Mouse (Mus musculus): Measurements from ENCODE around the gene Bfsp2. TPM values are rescaled to one million over a fixed set of nuclear protein-coding genes. Genes with fewer than 3 reads are reported as not detected.

The Bfsp2 gene
- 3.9 and 5.4 TPM in 2 replicates for polyA plus RNA-seq (2015; fragmentation: Nextera tagmentation; extraction: Ambion mirVana)

- H3K27ac ChIP-seq (ENCODE audit: low read length): no peak within 1 kb of the TSS
- no peak for ATAC-seq (ENCODE audit: low read depth)
- no peaks in the 10 kb centered on the region for H3K27me3 ChIP-seq (ENCODE audit: control insufficient read depth, insufficient read depth, low read depth, low read length)
- H3K36me3 ChIP-seq (ENCODE audit: control insufficient read depth, insufficient read depth): no peaks in the 10 kb centered on the region
- H3K4me3 ChIP-seq (ENCODE audit: low read depth, low read length): no peak within 1 kb of the TSS
- peaks cover 5% of the 10 kb centered on the region; the same call in 1 of the 2 replicates for H3K4me1 ChIP-seq (ENCODE audit: control insufficient read depth, low read depth, low read length)
- no peaks in the 10 kb centered on the region for H3K9me3 ChIP-seq (replicated peaks; ENCODE audit: control insufficient read depth, low read length)
- WGBS (ENCODE audit: insufficient replicate concordance): 57% methylated on average over 9 of the region's 9 CpGs
- H3K4me2 ChIP-seq (ENCODE audit: low read depth, low read length): no peak within 1 kb of the TSS
- no peak within 1 kb of the TSS for H3K9ac ChIP-seq (ENCODE audit: low read depth, low read length)
Measured at GRCm38 (mm10) chr9:103480044-103480576, at the start of gene Bfsp2. Gene Bfsp2, minus strand, starts transcription at chr9:103480420.

- no peak overlapping the region for H3K9ac ChIP-seq (ENCODE audit: low read depth, low read length)
- WGBS (ENCODE audit: insufficient replicate concordance): 32% methylated on average over 10 of the region's 10 CpGs
- H3K36me3 ChIP-seq (ENCODE audit: control insufficient read depth, insufficient read depth): no peaks in the 10 kb centered on the region
- H3K4me1 ChIP-seq (ENCODE audit: control insufficient read depth, low read depth, low read length): no peaks in the 10 kb centered on the region; the same call in 1 of the 2 replicates
- no peak overlapping the region for H3K4me2 ChIP-seq (ENCODE audit: low read depth, low read length)
- 0 out of 2 replicates have a peak, but pooled peaks have one; percentile 11 for ATAC-seq (ENCODE audit: low read depth)
- no peak overlapping the region for H3K4me3 ChIP-seq (ENCODE audit: low read depth, low read length)
- H3K27ac ChIP-seq (ENCODE audit: low read length): no peak overlapping the region
- H3K9me3 ChIP-seq (replicated peaks; ENCODE audit: control insufficient read depth, low read length): no peaks in the 10 kb centered on the region
- no peaks in the 10 kb centered on the region for H3K27me3 ChIP-seq (ENCODE audit: control insufficient read depth, insufficient read depth, low read depth, low read length)
Measured at GRCm38 (mm10) chr9:103525041-103525537, 44.9 kb upstream of the Bfsp2 start.

- no peaks in the 10 kb centered on the region for H3K27me3 ChIP-seq (ENCODE audit: control insufficient read depth, insufficient read depth, low read depth, low read length)
- no peak for ATAC-seq (ENCODE audit: low read depth)
- H3K36me3 ChIP-seq (ENCODE audit: control insufficient read depth, insufficient read depth): no peaks in the 10 kb centered on the region
- no peaks in the 10 kb centered on the region for H3K9me3 ChIP-seq (replicated peaks; ENCODE audit: control insufficient read depth, low read length)
- H3K4me3 ChIP-seq (ENCODE audit: low read depth, low read length): no peak overlapping the region
- H3K4me1 ChIP-seq (ENCODE audit: control insufficient read depth, low read depth, low read length): no peaks in the 10 kb centered on the region; the same call in 1 of the 2 replicates
- no peak overlapping the region for H3K9ac ChIP-seq (ENCODE audit: low read depth, low read length)
- 39% methylated on average over 5 of the region's 5 CpGs for WGBS (ENCODE audit: insufficient replicate concordance)
- no peak overlapping the region for H3K4me2 ChIP-seq (ENCODE audit: low read depth, low read length)
- no peak overlapping the region for H3K27ac ChIP-seq (ENCODE audit: low read length)
Measured at GRCm38 (mm10) chr9:103524600-103524999, 44.4 kb upstream of the Bfsp2 start.

- H3K4me2 ChIP-seq (ENCODE audit: low read depth, low read length): no peak overlapping the region
- ATAC-seq (ENCODE audit: low read depth): no peak
- WGBS (ENCODE audit: insufficient replicate concordance): 63% methylated on average over 7 of the region's 7 CpGs
Measured at GRCm38 (mm10) chr9:103523742-103524403, 43.7 kb upstream of the Bfsp2 start.

GRCm38 (mm10) chr9:103523008-103523407 lies 42.8 kb upstream of the Bfsp2 start:
- Histone ChIP-seq H3K4me3 (ENCODE audit: low read depth, low read length) (no peak overlapping the region), H3K4me1 (ENCODE audit: control insufficient read depth, low read depth, low read length) (no peaks in the 10 kb centered on the region; the same call in 1 of the 2 replicates), H3K27me3 (ENCODE audit: control insufficient read depth, insufficient read depth, low read depth, low read length) (no peaks in the 10 kb centered on the region), H3K4me2 (ENCODE audit: low read depth, low read length) (no peak overlapping the region), H3K36me3 (ENCODE audit: control insufficient read depth, insufficient read depth) (no peaks in the 10 kb centered on the region), H3K27ac (ENCODE audit: low read length) (no peak overlapping the region), H3K9ac (ENCODE audit: low read depth, low read length) (no peak overlapping the region), H3K9me3 (replicated peaks; ENCODE audit: control insufficient read depth, low read length) (no peaks in the 10 kb centered on the region)
- WGBS (ENCODE audit: insufficient replicate concordance): 37% methylated on average over 6 of the region's 6 CpGs
- ATAC-seq (ENCODE audit: low read depth): no peak

More at GRCm38 (mm10) chr9:103523742-103524403, 43.7 kb upstream of the Bfsp2 start:
- Histone ChIP-seq H3K27ac (ENCODE audit: low read length) (no peak overlapping the region), H3K4me3 (ENCODE audit: low read depth, low read length) (no peak overlapping the region), H3K9ac (ENCODE audit: low read depth, low read length) (no peak overlapping the region), H3K9me3 (replicated peaks; ENCODE audit: control insufficient read depth, low read length) (no peaks in the 10 kb centered on the region), H3K36me3 (ENCODE audit: control insufficient read depth, insufficient read depth) (no peaks in the 10 kb centered on the region), H3K27me3 (ENCODE audit: control insufficient read depth, insufficient read depth, low read depth, low read length) (no peaks in the 10 kb centered on the region), H3K4me1 (ENCODE audit: control insufficient read depth, low read depth, low read length) (no peaks in the 10 kb centered on the region; the same call in 1 of the 2 replicates)

- Histone ChIP-seq H3K9me3 (replicated peaks; ENCODE audit: control insufficient read depth, low read length) (no peaks in the 10 kb centered on the region), H3K36me3 (ENCODE audit: control insufficient read depth, insufficient read depth) (no peaks in the 10 kb centered on the region), H3K27me3 (ENCODE audit: control insufficient read depth, insufficient read depth, low read depth, low read length) (no peaks in the 10 kb centered on the region), H3K9ac (ENCODE audit: low read depth, low read length) (no peak overlapping the region), H3K4me3 (ENCODE audit: low read depth, low read length) (no peak overlapping the region), H3K4me1 (ENCODE audit: control insufficient read depth, low read depth, low read length) (no peaks in the 10 kb centered on the region), H3K4me2 (ENCODE audit: low read depth, low read length) (no peak overlapping the region), H3K27ac (ENCODE audit: low read length) (no peak overlapping the region)
- no peak for ATAC-seq (ENCODE audit: low read depth)
- 65% methylated on average over 2 of the region's 2 CpGs for WGBS (ENCODE audit: insufficient replicate concordance)
Measured at GRCm38 (mm10) chr9:103513884-103514283, 33.7 kb upstream of the Bfsp2 start.

- ATAC-seq (ENCODE audit: low read depth): no peak
- no peak overlapping the region for H3K4me3 ChIP-seq (ENCODE audit: low read depth, low read length)
- 65% methylated on average over 6 of the region's 6 CpGs for WGBS (ENCODE audit: insufficient replicate concordance)
- no peaks in the 10 kb centered on the region for H3K9me3 ChIP-seq (replicated peaks; ENCODE audit: control insufficient read depth, low read length)
- no peaks in the 10 kb centered on the region for H3K27me3 ChIP-seq (ENCODE audit: control insufficient read depth, insufficient read depth, low read depth, low read length)
- H3K4me1 ChIP-seq (ENCODE audit: control insufficient read depth, low read depth, low read length): no peaks in the 10 kb centered on the region
- no peaks in the 10 kb centered on the region for H3K36me3 ChIP-seq (ENCODE audit: control insufficient read depth, insufficient read depth)
- no peak overlapping the region for H3K9ac ChIP-seq (ENCODE audit: low read depth, low read length)
- no peak overlapping the region for H3K4me2 ChIP-seq (ENCODE audit: low read depth, low read length)
- no peak overlapping the region for H3K27ac ChIP-seq (ENCODE audit: low read length)
Measured at GRCm38 (mm10) chr9:103512257-103512656, 32.0 kb upstream of the Bfsp2 start.

GRCm38 (mm10) chr9:103506968-103507584 lies 26.9 kb upstream of the Bfsp2 start:
- H3K27ac ChIP-seq (ENCODE audit: low read length): no peak overlapping the region
- peak; percentile 64 for ATAC-seq (ENCODE audit: low read depth)

GRCm38 (mm10) chr9:103505067-103505466 lies 24.8 kb upstream of the Bfsp2 start:
- no peak for ATAC-seq (ENCODE audit: low read depth)
- Histone ChIP-seq H3K9ac (ENCODE audit: low read depth, low read length) (no peak overlapping the region), H3K9me3 (replicated peaks; ENCODE audit: control insufficient read depth, low read length) (no peaks in the 10 kb centered on the region), H3K27ac (ENCODE audit: low read length) (no peak overlapping the region), H3K36me3 (ENCODE audit: control insufficient read depth, insufficient read depth) (no peaks in the 10 kb centered on the region), H3K27me3 (ENCODE audit: control insufficient read depth, insufficient read depth, low read depth, low read length) (no peaks in the 10 kb centered on the region), H3K4me2 (ENCODE audit: low read depth, low read length) (no peak overlapping the region), H3K4me1 (ENCODE audit: control insufficient read depth, low read depth, low read length) (no peaks in the 10 kb centered on the region; the same call in 1 of the 2 replicates), H3K4me3 (ENCODE audit: low read depth, low read length) (no peak overlapping the region)
- 69% methylated on average over 5 of the region's 5 CpGs for WGBS (ENCODE audit: insufficient replicate concordance)

More at GRCm38 (mm10) chr9:103506968-103507584, 26.9 kb upstream of the Bfsp2 start:
- H3K9ac ChIP-seq (ENCODE audit: low read depth, low read length): no peak overlapping the region
- H3K4me2 ChIP-seq (ENCODE audit: low read depth, low read length): no peak overlapping the region
- no peaks in the 10 kb centered on the region for H3K27me3 ChIP-seq (ENCODE audit: control insufficient read depth, insufficient read depth, low read depth, low read length)
- no peak overlapping the region for H3K4me3 ChIP-seq (ENCODE audit: low read depth, low read length)
- no peaks in the 10 kb centered on the region for H3K36me3 ChIP-seq (ENCODE audit: control insufficient read depth, insufficient read depth)
- WGBS (ENCODE audit: insufficient replicate concordance): 59% methylated on average over 7 of the region's 7 CpGs
- H3K4me1 ChIP-seq (ENCODE audit: control insufficient read depth, low read depth, low read length): no peaks in the 10 kb centered on the region; the same call in 1 of the 2 replicates
- H3K9me3 ChIP-seq (replicated peaks; ENCODE audit: control insufficient read depth, low read length): no peaks in the 10 kb centered on the region
